Mouse (Mus musculus): ENCODE results near the gene Zfp27. TPM values are rescaled to one million over a fixed set of nuclear protein-coding genes. Genes with fewer than 3 reads are reported as not detected.

Zfp27 gene
- total and polyA plus RNA-seq, 3 experiments: 8.4 to 9.7 (median 9.0) TPM

DNA sequence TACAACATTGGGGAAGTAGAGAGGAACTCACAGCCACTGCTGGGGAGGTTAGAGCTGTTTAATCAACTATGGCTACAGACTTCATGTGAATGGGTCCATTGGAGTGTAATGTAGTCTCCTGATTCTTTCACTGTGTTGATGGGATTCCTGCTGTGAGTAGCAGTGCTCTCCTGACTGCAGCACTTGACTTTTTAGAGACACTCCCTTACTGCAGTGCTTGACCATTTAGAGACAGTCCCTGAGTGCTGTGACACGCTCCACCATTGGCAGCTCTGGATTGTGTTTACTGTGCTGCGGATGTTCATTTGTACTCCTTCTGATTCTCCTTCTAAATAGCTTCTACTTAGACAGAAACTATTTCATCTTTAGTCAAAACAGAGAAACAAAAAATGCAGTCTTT is 36.4 kb upstream of the Zfp27 start:
- Histone ChIP-seq H3K9me3 (replicated peaks; ENCODE audit: low read length) (peaks cover 4% of the 10 kb centered on the region), H3K36me3 (replicated peaks in 1 of 2; ENCODE audit: control insufficient read depth in 1 of 2, insufficient read depth in 1 of 2, low read length in 1 of 2) (peaks cover 20 to 52% of the 10 kb centered on the region in 2 experiments), H3K79me2 (replicated peaks; ENCODE audit: control insufficient read depth, extremely low read depth, insufficient read depth, poor library complexity, severe bottlenecking) (no peaks in the 10 kb centered on the region), H3K4me2 (ENCODE audit: insufficient read depth, low read depth, poor library complexity, severe bottlenecking) (no peak overlapping the region), H3K27ac (ENCODE audit: insufficient read depth, low read depth) (no peak overlapping the region), H3K4me3 (replicated peaks in 1 of 3; ENCODE audit: low read depth in 2 of 3, low read length in 2 of 3, poor library complexity in 1 of 3) (no peak overlapping the region), H3K4me1 (ENCODE audit: control insufficient read depth in 1 of 2, insufficient read depth in 2 of 2) (peaks cover 15 to 25% of the 10 kb centered on the region in 2 experiments), H3K27me3 (replicated peaks) (no peaks in the 10 kb centered on the region), H3K9ac (ENCODE audit: insufficient read depth, low read depth) (no peak overlapping the region)
- no peak for DNase-seq (ENCODE audit: extremely low read depth)
- in situ Hi-C loops (cut with MboI; ENCODE audit: low pct_ligation_motif_present, low pct_unique_long_range_greater_than_20kb, low sequenced_read_pairs) (no loop called here), dilution Hi-C loops (cut with MboI; ENCODE audit: extremely low pct_ligation_motif_present, extremely low pct_unique_long_range_greater_than_20kb, low sequenced_read_pairs) (no loop called here)
- TF ChIP-seq CTCF (conservative IDR thresholded peaks at IDR 0.05 in 1 of 2, IDR thresholded peaks at IDR 0.05 in 1 of 2; ENCODE audit: low read depth in 2 of 2, low read length in 2 of 2) (no peak), MAFK (IDR thresholded peaks at IDR 0.05; ENCODE audit: insufficient replicate concordance, low read length) (no peak), RAD21 (IDR thresholded peaks at IDR 0.05; ENCODE audit: low read depth, low read length) (no peak), SIN3A (IDR thresholded peaks at IDR 0.05; ENCODE audit: low read length) (no peak), ZC3H11A (IDR thresholded peaks at IDR 0.05; ENCODE audit: low read depth, low read length) (no peak), MXI1 (IDR thresholded peaks at IDR 0.05; ENCODE audit: low read depth, low read length) (no peak), TBP (conservative IDR thresholded peaks at IDR 0.05; ENCODE audit: low read depth, low read length) (no peak), MYC (IDR thresholded peaks at IDR 0.05; ENCODE audit: low read depth, low read length) (no peak), MAZ (IDR thresholded peaks at IDR 0.05; ENCODE audit: low read depth, low read length) (no peak), PAX5 (IDR thresholded peaks at IDR 0.05; ENCODE audit: low read length) (no peak), JUN (IDR thresholded peaks at IDR 0.05; ENCODE audit: insufficient read depth, low read depth, low read length) (no peak), ETS1 (conservative IDR thresholded peaks at IDR 0.05; ENCODE audit: low read depth, low read length) (no peak), ZNF384 (IDR thresholded peaks at IDR 0.05; ENCODE audit: low read depth, low read length) (no peak), MEF2A (IDR thresholded peaks at IDR 0.05; ENCODE audit: borderline replicate concordance, low read depth, low read length) (no peak), KAT2A (IDR thresholded peaks at IDR 0.05; ENCODE audit: insufficient replicate concordance, low read length) (no peak), SMC3 (IDR thresholded peaks at IDR 0.05; ENCODE audit: low read depth, low read length) (no peak), JUND (conservative IDR thresholded peaks at IDR 0.05; ENCODE audit: low read depth, low read length) (no peak), CHD2 (IDR thresholded peaks at IDR 0.05; ENCODE audit: low read length) (no peak)

DNA sequence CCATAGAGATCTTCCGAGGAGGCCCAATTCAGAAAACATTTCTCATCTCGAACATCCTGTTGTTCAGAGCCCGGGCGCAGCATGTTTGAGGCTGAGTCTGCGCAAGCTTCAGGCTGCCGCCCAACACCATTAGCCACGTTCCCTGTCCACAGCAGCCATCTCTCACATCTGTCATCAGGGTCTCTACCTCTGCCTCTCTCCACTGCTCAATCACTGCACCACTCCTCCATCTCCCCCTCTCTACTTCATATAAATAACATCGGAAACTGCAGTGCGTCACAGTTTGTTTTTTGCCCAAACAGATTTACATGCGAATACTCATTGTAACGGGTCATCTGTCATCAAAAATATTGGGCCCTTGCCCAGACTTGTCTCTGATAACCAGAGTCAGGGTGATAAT is 34.7 kb upstream of the Zfp27 start:
- no peaks in the 10 kb centered on the region for H3K27me3 ChIP-seq (replicated peaks)
- no peak overlapping the region for H3K27ac ChIP-seq (ENCODE audit: insufficient read depth, low read depth)
- dilution Hi-C loops (cut with MboI; ENCODE audit: extremely low pct_ligation_motif_present, extremely low pct_unique_long_range_greater_than_20kb, low sequenced_read_pairs) (no loop called here), in situ Hi-C loops (cut with MboI; ENCODE audit: low pct_ligation_motif_present, low pct_unique_long_range_greater_than_20kb, low sequenced_read_pairs) (no loop called here)
- H3K4me3 ChIP-seq (replicated peaks in 1 of 3; ENCODE audit: low read depth in 2 of 3, low read length in 2 of 3, poor library complexity in 1 of 3): no peak overlapping the region
- peaks cover 15 to 29% of the 10 kb centered on the region in 2 experiments for H3K4me1 ChIP-seq (ENCODE audit: control insufficient read depth in 1 of 2, insufficient read depth in 2 of 2)
- no peak for TF ChIP-seq KAT2A (IDR thresholded peaks at IDR 0.05; ENCODE audit: insufficient replicate concordance, low read length)
- TF ChIP-seq HCFC1 (IDR thresholded peaks at IDR 0.05; ENCODE audit: low read depth, low read length): no peak
- TF ChIP-seq CHD2 (IDR thresholded peaks at IDR 0.05; ENCODE audit: low read length): no peak
- TF ChIP-seq JUND (conservative IDR thresholded peaks at IDR 0.05; ENCODE audit: low read depth, low read length): no peak
- no peak for TF ChIP-seq CHD1 (IDR thresholded peaks at IDR 0.05; ENCODE audit: low read depth, low read length)
- no peak for TF ChIP-seq MAX (IDR thresholded peaks at IDR 0.05; ENCODE audit: low read length)
- no peak for TF ChIP-seq PAX5 (IDR thresholded peaks at IDR 0.05; ENCODE audit: low read length)
- TF ChIP-seq NRF1 (IDR thresholded peaks at IDR 0.05; ENCODE audit: low read depth, low read length): no peak
- TF ChIP-seq IRF4 (IDR thresholded peaks at IDR 0.05; ENCODE audit: low read depth, low read length): no peak
- no peak for TF ChIP-seq MAZ (IDR thresholded peaks at IDR 0.05; ENCODE audit: low read depth, low read length)
- TF ChIP-seq USF2 (conservative IDR thresholded peaks at IDR 0.05; ENCODE audit: low read depth, low read length): no peak
- peaks cover 22 to 56% of the 10 kb centered on the region in 2 experiments for H3K36me3 ChIP-seq (replicated peaks in 1 of 2; ENCODE audit: control insufficient read depth in 1 of 2, insufficient read depth in 1 of 2, low read length in 1 of 2)
- H3K9ac ChIP-seq (ENCODE audit: insufficient read depth, low read depth): no peak overlapping the region
- H3K79me2 ChIP-seq (replicated peaks; ENCODE audit: control insufficient read depth, extremely low read depth, insufficient read depth, poor library complexity, severe bottlenecking): no peaks in the 10 kb centered on the region
- DNase-seq (ENCODE audit: extremely low read depth): no peak
- H3K4me2 ChIP-seq (ENCODE audit: insufficient read depth, low read depth, poor library complexity, severe bottlenecking): no peak overlapping the region
- H3K9me3 ChIP-seq (replicated peaks; ENCODE audit: low read length): no peaks in the 10 kb centered on the region
